Mouse (Mus musculus) T-helper 2 cell (primary cell): ENCODE results near the gene Vps37b.

Experiments used
- in situ Hi-C: fragments of 300-600 bp; cut with MboI, MseI; formaldehyde crosslinking; loops from one replicate; pipeline ENCODE4 v1.15.1; 2025; ENCODE audit warnings: high pct_unique_total_duplicates

Gene Vps37b

GRCm38 (mm10) chr5:123981250-123981554, 50.9 kb downstream of the Vps37b start:
- in situ Hi-C loops: loop anchor here (25.0 kb wide), 1 partner anchor 881 kb away; the partner anchor contains the start of genes Ccdc92 and Zfp664

DNA sequence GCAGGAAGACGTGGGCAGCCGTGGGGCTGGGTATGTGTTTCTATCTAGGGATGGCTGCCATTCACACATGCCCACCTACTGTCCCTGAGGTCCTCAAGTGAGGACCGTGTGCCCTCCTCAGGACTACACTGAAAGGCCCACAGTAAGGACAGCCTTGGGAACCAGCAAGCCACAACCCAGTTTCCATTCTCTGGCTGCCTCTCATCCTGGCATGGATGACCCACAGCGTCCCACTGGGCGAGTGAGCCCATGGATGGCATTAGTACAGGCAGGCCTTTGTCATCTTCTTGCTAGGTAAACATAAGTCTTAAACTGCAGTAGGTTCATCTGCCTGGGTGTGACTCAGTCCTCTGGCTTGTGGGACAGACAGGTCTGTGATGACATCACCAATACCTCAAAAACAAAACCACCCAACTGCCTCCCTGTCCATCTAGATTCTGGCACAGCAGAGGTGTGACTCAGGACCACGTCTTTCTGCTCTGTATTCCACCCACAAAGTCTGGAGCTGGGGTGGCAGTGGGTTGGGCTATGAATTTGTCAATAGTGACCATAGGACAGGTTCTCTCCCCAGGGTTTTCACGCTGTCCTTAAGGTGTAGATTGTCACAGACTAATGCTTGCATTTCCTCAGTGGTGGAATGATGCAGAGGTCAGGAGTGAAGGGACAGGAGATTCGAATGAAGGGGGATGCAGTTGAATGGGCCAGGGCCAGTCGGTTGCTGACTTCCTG, 51.4 kb downstream of the Vps37b start:
- in situ Hi-C loops: loop anchor here (25.0 kb wide), 1 partner anchor 882 kb away; the partner anchor contains the start of genes Ccdc92 and Zfp664

DNA sequence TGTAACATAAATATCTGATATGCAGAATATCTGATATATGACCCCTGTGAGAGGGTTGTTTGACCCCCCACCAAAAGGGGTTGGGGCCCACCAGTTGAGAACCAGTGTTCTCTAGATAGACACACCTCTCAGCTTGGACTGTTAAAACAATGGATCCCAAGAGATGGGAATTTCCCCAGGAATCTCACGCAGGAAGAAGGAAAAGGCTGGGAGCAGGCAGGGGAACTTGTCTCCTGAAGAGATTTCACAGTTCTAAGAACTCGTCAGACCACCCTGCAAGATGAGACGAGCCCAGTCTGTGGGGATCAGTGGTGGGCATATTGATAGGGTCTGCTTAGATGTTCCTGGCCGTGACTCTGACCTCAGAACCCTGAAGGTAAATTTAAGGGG, 52.1 kb downstream of the Vps37b start:
- in situ Hi-C loops: loop anchor here (25.0 kb wide), 1 partner anchor 882 kb away; the partner anchor contains the start of genes Ccdc92 and Zfp664

DNA sequence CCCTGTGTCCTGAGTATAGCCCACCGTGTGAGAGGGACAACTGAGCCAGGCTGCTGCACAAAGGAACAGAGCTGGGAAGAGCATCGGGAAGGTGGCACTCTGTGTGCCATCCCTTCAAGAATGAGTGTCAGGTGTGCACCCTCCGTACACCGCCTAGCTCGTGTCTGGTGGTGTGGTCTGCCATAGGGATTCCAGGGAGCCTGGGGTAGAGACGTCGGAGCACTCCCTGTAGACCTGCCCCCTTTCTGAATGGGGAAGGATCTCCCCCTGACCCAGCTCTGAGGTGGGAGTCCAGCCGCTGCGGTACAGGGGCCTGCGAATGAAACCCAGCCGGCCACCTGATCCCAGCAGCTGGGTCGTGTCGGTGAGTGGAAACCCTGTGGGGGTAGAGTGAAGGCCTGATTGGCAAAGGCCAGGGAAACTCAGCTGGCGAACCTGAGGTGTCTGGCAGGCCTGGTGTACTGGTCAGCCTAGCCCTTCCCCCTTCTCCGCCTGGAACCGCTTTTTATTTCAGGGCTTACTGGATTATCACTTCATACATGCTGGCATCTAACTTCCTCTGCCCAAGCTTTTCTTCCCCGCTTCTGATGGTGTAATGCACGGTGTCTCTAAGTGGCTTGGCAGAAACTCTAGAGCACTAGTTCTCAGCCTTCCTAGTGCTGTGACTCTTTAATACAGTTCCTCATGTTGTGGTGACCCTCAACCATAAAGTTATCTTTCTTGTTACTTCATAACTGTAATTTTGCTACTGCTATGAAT, 52.7 kb downstream of the Vps37b start:
- in situ Hi-C loops: loop anchor here (25.0 kb wide), 1 partner anchor 883 kb away; the partner anchor contains the start of genes Ccdc92 and Zfp664

DNA sequence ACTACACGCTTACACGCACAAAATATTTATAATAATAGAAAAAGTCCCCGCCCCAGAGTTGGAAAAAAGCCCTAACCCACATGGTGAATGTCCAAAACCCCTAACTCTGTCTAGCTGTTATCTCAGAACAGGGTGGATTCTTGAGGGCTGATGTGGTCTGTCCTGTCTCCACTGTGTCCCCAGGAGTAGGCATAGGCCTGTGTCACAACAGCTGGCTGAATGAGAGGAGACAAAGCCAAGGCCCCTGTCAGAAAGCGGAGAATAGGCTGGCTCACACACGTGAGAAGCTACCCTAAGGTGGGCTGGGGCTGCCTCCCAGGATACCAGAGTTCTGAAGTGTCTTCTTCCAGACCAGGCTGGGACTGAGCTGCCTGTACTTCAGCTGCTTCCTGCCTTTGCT, 53.9 kb downstream of the Vps37b start:
- in situ Hi-C loops: loop anchor here (25.0 kb wide), 1 partner anchor 884 kb away; the partner anchor contains the start of genes Ccdc92 and Zfp664

DNA sequence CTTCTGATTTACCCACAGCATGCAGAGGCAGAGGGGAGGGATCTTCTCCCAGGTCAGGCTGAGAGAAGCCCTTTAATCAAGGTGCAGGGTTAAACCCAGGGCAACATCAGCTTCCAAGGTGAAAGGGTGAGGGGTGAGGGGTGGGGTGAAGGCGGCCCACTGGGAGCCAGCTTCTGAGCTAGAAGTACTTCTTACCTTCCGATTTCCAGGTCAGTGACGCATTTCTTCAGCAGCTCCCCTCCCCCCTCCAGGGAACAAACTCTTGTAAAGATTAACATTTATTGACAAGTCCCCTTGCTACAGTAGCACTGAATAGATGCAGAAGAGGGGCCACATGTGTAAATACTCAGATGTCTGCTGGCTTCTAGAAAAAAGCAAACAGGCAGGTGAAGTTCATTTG, 54.8 kb downstream of the Vps37b start:
- in situ Hi-C loops: loop anchor here (25.0 kb wide), 1 partner anchor 885 kb away; the partner anchor contains the start of genes Ccdc92 and Zfp664

- in situ Hi-C loops: loop anchor here (25.0 kb wide), 1 partner anchor 887 kb away; the partner anchor contains the start of genes Ccdc92 and Zfp664
These were observed 56.3 kb downstream of the Vps37b start for GRCm38 (mm10) chr5:123975668-123976180.

- in situ Hi-C loops: loop anchor here (25.0 kb wide), 1 partner anchor 888 kb away; the partner anchor contains the start of genes Ccdc92 and Zfp664
These were observed 57.4 kb downstream of the Vps37b start for GRCm38 (mm10) chr5:123974616-123975111.

- in situ Hi-C loops: no loop called here
These were observed 57.9 kb downstream of the Vps37b start for GRCm38 (mm10) chr5:123974179-123974485.

GRCm38 (mm10) chr5:123973299-123974178, 58.5 kb downstream of the Vps37b start, which contains the start of gene Hip1r:
Gene Hip1r, plus strand, starts transcription at chr5:123973628.
- in situ Hi-C loops: no loop called here

- in situ Hi-C loops: no loop called here
These were observed 59.6 kb downstream of the Vps37b start for GRCm38 (mm10) chr5:123972453-123972852.

DNA sequence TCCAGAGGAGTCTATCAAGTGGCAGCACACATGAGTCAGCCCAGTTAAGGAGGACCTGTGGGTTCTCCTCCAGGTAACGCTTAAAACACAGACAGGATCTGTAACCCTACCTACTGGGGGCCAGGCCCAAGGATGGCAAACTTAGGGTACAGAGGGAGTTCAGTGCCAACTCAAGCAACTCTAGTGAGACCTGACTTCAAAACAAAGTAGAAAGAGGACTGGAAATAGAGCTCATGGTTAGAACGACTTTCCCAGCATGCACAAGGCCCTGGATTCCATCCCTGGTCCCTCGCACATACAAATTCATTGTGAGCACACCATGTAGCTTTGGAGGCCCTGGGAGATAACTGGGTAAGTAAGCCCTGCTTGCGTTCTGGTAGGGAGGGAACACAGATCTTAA, 61.5 kb downstream of the Vps37b start:
- in situ Hi-C loops: no loop called here

DNA sequence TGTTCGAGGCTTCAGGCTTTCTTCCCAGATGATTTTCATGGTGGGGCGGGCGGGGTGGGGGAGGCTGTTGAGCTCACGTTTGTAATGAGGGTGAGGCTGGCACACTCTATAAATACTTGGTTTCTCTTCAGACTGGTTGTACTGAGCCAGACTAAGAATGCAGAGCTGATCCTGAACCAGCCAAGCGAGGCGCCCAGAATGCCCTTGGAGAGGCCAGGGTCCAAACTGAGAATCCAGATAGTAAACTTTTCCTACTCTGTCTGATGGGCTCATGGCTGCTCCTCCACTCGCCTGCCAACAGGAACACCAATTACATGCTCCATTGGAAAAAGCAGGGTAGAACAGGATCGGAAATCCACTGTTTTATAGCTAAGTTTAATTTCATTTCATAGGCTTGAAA, 62.9 kb downstream of the Vps37b start:
- in situ Hi-C loops: no loop called here

- in situ Hi-C loops: no loop called here
These were observed 63.6 kb downstream of the Vps37b start for GRCm38 (mm10) chr5:123968468-123968867.

- in situ Hi-C loops: no loop called here
These were observed 65.3 kb downstream of the Vps37b start for GRCm38 (mm10) chr5:123966759-123967158.

- in situ Hi-C loops: no loop called here
These were observed 67.9 kb downstream of the Vps37b start for GRCm38 (mm10) chr5:123964208-123964607.

DNA sequence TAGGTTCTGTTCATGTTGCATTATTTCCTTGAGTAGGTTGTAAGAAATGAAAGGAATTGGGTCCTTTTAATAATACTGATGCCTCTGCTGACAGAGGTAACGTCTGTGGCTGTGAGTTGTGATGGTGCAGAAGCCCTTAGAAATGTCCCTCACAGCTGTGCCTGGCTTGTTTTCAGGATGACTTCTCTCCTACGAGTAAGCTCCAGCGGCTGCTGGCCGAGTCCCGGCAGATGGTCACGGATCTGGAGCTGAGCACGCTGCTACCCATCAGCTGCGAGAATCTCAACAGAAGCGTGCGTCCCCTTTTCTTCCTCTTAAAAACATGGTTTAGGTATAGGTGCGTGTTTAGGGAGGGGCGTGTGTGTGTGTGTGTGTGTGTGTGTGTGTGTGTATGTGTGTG, 71.0 kb downstream of the Vps37b start:
- in situ Hi-C loops: no loop called here

DNA sequence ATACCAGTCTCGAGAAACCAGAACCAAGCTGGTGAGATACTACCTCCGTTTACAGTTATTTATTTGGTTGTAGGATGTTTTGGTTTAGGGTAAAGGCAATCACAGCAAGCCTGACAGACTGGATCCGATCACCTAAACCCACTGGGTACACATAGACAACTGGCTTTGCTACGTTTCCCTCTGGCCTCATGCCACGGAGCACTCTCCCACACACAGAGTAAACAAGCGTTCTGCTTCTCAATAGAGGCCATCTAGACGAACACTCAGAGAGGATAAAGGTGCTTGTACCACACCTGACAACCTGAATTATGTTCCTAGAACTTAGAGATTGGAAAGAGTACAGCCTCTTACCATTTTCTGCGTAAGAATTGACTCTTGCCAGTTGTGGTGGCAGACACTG, 71.9 kb downstream of the Vps37b start:
- in situ Hi-C loops: no loop called here

- in situ Hi-C loops: loop anchor here (10.0 kb wide), 1 partner anchor 316 kb away; no protein-coding TSS in a partner anchor
These were observed 73.1 kb downstream of the Vps37b start for GRCm38 (mm10) chr5:123959018-123959417.

- in situ Hi-C loops: loop anchor here (10.0 kb wide), 1 partner anchor 318 kb away; no protein-coding TSS in a partner anchor
These were observed 74.9 kb downstream of the Vps37b start for GRCm38 (mm10) chr5:123957213-123957612.
